Mouse (Mus musculus) naive thymus-derived CD4-positive, alpha-beta T cell, adult 2 months (primary cell): ENCODE data around the gene Depdc7.

ENCODE experiments used
- DNase-seq: peaks from one replicate; pipeline ENCODE4 v3.0.0-alpha.2; 2011; ENCODE audit warnings: low read depth

The Depdc7 gene

GRCm38 (mm10) chr2:104716279-104716678, 26.4 kb downstream of the Depdc7 start, which contains the start of gene Pin1rt1:
Gene Pin1rt1 (minus strand): TSS chr2:104716379.
- DNase-seq = no peak

DNA sequence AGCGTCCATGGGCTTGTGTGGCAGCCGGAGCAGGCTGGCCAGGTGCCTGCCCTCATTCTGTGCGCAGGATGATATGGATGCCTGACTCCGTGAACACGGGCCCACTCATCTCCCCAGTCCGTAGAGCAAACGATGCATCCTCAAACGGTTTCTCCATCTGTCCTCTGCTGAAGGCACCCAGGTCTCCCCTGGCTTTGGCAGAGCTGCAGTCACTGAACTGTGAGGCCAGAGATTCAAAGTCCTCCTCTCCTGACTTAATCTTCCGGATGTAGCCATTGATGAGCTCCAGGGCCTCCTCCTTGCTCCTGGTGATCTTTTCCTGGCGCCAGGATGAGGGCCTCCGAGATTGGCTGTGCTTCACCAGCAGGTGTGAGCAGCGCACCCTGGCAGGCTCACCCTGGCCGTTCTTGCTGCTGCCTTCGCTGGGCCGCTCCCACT, 28.4 kb downstream of the Depdc7 start:
- no peak for DNase-seq

- DNase-seq = no peak
Measured at GRCm38 (mm10) chr2:104712486-104712809, 30.2 kb downstream of the Depdc7 start.

GRCm38 (mm10) chr2:104711585-104712485, 30.8 kb downstream of the Depdc7 start, which contains the start of gene Tcp11l1:
Gene Tcp11l1 (minus strand): TSS chr2:104712169.
- DNase-seq = peak; percentile 12

GRCm38 (mm10) chr2:104710670-104711370, 31.9 kb downstream of the Depdc7 start:
- DNase-seq = no peak

DNA sequence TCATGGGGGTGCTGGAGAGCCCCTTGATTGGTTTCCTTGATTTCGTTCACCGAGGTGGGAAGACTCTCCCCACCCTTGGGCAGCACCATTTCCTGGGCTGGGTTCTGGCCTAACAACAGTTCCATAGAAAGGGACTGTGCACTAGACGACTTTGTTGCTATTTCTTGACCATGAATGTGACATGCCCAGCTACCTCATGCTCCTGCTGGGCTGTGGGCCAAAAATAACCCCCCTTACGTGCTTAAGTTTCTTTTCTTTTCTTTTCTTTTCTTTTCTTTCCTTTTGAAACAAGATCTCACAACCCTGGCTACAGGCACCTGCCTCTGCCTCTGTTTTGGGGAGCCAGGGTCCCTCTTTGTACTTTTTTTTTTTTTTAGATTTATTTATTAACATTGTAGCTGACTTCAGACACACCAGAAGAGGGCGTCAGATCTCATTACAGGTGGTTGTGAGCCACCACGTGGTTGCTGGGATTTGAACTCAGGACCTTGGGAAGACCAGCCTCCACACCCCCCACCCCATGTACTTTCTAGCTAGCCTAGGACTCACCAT, 32.8 kb downstream of the Depdc7 start:
- no peak for DNase-seq

DNA sequence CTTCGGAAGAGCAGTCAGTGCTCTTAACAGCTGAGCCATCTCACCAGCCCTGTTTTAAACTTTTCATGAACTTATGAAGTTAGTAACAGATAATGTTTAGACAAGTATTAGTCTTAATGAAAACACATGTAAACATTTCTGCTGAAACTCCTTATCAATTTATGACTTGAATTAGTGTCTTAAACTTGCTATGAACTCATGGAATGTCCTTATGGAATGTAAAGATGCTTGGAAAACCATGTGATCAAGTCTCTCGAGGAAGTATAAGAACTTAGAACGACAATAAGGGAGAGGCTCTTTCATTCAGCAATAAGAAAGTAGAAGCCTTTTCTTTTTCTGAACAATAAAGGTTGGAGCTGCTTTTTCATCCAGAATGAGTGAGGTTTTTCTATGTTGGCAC, 38.3 kb downstream of the Depdc7 start:
- no peak for DNase-seq

DNA sequence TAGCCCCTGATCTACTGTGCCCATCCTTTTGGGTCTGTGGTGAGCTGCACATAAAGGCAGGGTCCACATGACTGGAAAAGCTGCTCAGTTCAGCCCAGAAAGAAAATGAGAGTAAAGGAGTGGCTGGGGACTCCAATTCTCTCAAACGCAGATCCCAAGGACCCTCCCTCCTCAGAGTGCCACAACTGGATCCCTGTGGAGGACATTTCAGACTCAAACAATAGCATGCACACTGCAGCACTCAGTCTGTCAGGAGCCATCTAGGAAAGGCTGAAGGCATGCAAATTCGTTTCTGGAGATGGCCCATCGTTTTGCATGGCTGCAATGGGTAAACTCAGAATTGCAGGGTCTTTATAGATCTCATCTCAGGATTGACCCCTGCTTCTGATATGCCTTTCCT, 39.5 kb downstream of the Depdc7 start:
- no peak for DNase-seq

DNA sequence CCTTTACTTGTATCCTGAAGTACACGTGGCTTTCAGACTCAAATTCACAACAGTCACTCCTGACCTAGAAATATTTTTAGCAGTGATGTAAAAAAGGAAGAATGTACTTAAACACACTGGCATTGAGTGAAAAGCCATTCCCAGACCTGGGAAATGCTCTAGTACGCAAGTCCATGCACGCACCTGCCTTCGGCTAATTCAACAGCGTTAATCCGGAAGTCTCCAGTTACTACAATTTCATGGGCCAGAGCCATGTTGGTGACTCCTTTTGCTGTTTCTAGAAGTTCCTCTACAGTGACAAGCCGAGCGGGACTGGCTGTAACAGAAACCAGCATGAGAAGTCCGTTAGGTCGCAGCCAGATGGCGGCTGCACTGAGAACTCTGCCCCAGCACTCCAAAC, 43.0 kb downstream of the Depdc7 start:
- no peak for DNase-seq

GRCm38 (mm10) chr2:104692551-104692950, 50.1 kb downstream of the Depdc7 start:
- DNase-seq = no peak

DNA sequence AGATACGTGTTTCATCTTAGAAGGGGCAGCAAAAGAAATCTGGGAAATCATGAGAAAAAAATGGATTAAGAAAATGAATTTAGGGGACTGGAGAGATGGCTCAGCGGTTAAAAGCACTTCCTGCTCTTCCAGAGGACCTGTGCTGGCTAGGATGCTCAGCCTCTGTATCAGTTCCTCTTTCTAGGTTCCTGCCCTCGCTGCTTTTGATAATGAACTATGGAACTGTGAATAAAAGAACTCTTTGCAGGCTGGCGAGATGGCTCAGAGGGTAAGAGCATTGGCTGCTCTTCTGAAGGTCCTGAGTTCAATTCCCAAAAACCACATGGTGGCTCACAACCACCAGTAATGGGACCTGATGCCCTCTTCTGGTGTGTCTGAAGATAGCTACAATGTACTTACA, 52.0 kb downstream of the Depdc7 start:
- no peak for DNase-seq

- no peak for DNase-seq
Measured at GRCm38 (mm10) chr2:104688724-104689123, 54.0 kb downstream of the Depdc7 start.

DNA sequence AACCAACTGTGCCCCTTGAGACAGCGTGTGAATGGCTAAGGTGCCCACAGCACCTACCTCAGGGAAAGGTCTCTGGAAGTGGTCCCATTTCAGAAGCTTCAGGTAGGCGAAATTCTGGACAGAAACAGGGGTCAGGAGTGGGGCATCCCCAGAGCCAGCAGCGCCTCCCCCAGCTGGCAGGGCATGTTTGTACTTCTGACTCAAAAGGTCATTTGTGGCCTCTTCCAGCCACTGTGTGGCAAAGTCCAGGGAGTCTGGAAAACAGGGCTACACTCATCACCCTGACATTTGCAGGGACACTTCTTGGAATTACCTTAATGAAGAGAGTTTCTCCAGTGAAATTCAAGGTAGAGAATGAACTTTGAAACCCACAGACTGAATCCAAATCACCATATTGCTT, 54.4 kb downstream of the Depdc7 start:
- DNase-seq = no peak

DNA sequence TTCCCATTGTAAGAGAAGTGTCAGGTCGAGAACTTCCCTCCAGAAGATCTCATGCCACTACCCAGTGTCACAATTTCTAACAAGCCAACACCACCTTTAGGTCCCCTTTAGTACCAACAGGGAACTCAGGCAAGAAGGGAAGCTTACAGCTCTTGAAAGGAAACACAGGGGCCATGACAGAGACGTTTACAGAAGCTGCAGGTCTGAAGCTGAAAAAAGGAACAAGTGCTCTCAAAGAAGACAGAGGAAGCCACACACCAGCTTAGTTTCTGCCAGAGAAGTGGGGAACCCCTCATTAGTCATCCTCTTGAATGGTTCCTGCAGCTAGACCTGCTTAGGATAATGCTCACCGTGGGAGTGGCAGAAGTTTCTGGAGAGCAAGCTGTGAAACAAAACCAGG, 55.4 kb downstream of the Depdc7 start:
- DNase-seq = no peak

- peak; percentile 66 for DNase-seq
Measured at GRCm38 (mm10) chr2:104685418-104685817, 57.3 kb downstream of the Depdc7 start.

GRCm38 (mm10) chr2:104684771-104685170, 57.9 kb downstream of the Depdc7 start:
- no peak for DNase-seq

DNA sequence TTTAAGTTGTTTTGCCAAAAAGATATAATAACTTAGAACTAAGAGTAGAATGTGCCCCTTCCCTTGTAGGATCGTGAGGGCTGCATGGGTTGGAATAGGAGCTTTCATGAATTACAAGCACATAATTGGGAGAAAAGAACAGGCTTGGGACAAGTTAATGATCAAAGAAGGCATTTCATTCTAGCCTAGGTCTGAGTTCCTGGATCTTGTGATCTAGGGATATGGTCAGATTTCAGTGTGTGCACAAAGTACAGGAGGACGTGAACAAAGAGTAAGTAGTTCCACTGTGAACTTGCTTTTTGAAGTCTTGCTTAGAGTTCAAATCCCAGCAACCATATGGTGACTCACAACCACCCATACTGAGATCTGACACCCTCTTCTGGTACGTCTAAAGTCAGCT, 65.4 kb downstream of the Depdc7 start:
- DNase-seq = no peak
